Mouse (Mus musculus): Measurements from ENCODE around the gene Shroom2. TPM values are rescaled to one million over a fixed set of nuclear protein-coding genes. Genes with fewer than 3 reads are reported as not detected.

The Shroom2 gene
- polyA plus RNA-seq (2012; fragmentation: generic; extraction: Trizol): not detected

GRCm38 (mm10) chrX:152768891-152769599, at the start of gene Shroom2:
Gene Shroom2 (minus strand): TSS chrX:152769465.

GRCm38 (mm10) chrX:152781720-152782403, 12.6 kb upstream of the Shroom2 start, which contains the start of gene Gpr143:
Gene Gpr143 (plus strand): TSS chrX:152781921.

GRCm38 (mm10) chrX:152563034-152563433, 206.2 kb downstream of the Shroom2 start, which contains the start of gene Cldn34a:
Gene Cldn34a (plus strand): TSS chrX:152563334.

Other genes with a start within 250 kb of the Shroom2 start
- gene Cldn34a, start 206.1 kb downstream of the Shroom2 start, polyA plus RNA-seq (2012; fragmentation: generic; extraction: Trizol): not detected
- not detected for gene Gpr143, start 12.5 kb upstream of the Shroom2 start, polyA plus RNA-seq (2012; fragmentation: generic; extraction: Trizol)
- not detected for gene Usp51, start 237.0 kb upstream of the Shroom2 start, polyA plus RNA-seq (2012; fragmentation: generic; extraction: Trizol)

All from C3H10T1/2 (cell line).